Mouse (Mus musculus) ovary, postnatal 10 days (tissue): Measurements from ENCODE around the gene Igdcc4.

Experiments
- DNase-seq: peaks from one replicate; pipeline ENCODE4 v3.0.0; 2022; ENCODE audit warnings: low spot score

Igdcc4 gene

DNA sequence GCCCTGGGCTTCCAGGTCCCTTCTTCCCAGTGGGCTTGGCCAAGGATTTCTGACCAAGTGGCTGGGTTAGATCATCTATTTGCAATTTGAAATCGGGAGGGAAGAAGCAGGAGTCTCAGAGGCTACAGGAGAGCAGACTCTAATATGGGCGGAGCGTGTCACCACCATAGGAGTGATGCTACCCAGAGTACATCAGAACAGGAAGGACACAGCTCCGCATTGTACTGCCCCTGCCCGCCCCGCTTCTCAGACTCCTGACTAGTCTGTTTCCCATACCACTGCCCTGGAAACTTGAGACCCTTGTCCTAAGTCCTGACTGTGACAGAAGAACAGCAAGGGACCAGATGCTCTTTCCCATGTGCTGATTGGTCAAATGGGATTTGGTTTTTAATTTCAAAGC lies 56.3 kb downstream of the Igdcc4 start:
- no peak for DNase-seq

DNA sequence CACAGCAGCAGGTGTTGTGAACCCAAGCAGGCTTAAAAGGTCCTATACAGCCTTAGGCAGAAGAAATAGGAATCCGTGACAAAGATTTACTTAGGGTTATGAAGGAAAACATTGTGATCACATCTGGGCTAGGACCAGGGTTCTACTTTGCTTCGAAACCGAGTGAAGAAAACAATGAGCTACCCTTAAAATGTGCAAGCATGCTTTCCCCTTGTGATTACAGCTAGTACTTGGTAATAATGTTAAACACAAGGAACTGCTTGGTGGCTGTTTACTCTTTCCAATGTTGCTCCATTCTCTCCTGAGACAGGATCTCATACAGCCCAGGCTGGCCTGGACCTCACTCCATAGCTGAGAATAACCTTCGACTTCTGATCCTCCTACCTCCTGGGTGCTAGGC lies 59.9 kb downstream of the Igdcc4 start:
- DNase-seq: no peak

DNA sequence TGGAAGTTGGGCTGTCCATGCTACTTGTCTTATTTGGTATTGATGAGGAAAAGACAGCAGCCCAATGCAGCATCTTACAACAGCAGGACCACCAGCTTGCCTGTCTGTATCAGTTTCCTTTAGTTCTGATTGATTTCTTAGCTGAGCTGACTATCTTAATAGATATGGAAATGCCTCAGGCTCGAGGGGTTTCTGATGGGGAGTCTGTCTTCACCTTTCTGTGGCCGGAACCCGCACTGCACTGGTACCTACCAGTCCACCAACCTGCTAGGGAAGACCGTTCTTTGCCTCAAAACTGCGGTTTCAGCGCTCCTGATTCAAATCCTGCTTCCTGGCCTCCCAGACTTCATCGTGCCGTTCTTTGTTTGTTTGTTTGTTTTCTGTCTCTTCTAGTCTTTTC lies 60.6 kb downstream of the Igdcc4 start:
- DNase-seq: no peak

DNA sequence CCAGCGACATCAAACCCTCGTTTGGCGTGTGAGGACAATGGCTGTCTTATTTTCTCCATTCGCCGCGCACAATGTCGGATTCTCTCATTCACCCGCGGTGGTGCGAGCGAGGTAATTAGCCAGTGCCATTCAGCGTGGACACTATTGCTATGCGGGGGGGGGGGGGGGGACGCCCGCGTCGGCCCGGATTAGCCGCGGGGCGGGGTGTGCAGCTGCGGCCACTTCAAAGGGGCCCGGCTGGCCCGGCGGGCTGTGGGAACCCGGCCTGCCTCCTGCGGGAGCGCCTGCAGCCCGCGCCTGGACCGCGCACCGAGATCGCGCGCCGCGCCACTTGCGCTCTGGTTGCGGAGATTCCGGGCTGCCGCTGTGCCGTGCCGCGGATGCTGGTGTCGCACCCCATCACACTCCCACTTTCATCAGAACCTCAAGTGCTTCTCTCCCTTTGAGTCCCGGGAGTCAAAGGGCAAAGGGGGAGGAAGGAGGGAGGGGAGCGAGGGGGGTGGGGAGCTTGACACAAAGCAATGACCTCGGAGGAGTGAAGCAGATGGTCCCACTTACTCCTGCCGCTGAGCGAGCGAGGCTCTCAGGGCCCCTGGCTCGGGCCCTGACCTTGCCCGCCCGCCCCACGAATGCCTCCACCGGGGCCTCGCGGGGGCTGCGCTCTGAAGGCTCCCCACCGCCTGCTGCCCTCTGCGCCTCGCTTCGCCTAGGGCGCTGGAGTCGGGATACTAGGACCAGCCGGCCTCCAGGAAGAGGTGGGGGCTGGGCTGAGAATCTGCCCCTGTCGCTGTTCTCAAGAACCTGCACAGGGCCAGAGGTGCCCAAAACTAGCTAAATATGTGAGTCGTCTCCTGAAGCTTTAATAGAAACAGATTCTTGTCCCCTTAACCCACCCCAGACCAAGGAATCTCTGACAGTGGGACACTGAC lies 61.7 kb downstream of the Igdcc4 start:
- no peak for DNase-seq

DNA sequence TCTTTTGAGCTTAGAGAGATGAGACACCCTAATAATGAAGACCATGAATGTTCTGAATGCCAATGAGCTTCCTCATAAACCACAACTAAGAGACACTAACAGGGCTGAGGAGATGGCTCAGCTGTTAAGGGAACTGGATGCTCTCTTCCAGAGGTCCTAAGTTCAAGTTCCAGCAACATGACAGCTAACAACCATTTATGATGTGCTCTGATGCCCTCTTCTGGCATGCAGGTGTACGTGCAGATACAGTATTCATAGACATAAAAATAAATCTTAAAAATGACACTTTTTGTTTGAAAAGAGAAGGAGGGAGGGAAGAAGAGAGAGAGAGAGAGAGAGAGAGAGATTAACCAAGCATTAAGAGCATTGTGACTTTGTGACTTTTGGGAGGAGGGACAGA lies 63.6 kb downstream of the Igdcc4 start:
- DNase-seq: no peak

DNA sequence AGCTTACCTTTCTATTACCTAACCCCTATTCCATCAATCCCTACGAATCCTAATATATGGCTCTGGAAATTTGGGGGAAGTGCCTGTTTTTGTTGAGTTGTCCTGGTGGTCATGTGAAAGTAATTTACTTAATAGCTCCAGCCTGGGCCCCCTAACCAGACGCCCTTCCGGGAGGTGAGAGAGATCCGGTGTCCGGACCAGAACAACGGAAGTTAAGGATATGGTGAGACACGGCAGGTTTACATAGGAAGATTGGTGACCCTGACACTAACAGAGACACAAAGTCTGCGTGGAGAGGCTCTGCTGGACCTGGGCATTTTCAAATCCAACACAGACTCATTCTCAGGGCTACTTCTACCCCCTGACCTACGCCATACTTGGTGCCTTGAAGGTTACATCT lies 65.1 kb downstream of the Igdcc4 start:
- no peak for DNase-seq

DNA sequence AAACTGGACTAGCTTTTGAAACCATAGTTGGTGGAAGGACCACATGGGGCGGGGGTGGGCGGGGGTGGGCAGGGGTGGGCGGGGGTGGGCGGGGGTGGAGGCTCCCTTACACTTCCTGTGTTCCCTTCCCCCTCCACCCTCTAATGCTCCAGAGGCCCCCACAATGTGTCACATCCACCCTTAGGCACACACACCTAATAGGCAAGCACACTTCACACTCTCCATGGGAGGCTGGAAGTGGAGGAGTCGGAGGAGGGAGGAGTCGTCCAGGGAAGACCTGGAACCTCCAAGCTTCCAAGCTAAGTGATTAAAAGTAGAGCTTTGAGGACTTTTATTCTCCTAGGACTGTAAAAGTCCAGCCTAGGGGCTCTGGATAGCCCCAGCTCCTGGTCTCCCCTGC lies 67.2 kb downstream of the Igdcc4 start:
- no peak for DNase-seq

DNA sequence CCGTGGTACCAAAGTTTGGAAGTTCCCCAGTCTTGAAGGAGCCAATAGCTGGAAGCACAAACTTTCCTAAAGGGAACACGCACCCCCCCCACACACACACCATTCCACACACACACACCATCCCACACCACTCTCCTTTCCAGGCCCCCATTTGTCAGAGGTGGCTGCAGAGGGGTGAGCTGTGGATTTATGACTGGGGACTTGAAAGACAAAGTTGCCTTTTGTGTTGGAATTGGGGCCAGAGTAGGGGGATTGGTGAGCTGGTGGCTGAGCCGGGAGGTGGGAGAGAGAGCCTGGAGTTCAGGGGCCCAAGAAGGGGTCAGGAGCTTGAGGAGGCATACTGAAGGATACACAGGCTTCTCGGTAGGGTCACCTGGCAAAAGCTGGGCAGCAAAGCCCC lies 67.7 kb downstream of the Igdcc4 start:
- no peak for DNase-seq

DNA sequence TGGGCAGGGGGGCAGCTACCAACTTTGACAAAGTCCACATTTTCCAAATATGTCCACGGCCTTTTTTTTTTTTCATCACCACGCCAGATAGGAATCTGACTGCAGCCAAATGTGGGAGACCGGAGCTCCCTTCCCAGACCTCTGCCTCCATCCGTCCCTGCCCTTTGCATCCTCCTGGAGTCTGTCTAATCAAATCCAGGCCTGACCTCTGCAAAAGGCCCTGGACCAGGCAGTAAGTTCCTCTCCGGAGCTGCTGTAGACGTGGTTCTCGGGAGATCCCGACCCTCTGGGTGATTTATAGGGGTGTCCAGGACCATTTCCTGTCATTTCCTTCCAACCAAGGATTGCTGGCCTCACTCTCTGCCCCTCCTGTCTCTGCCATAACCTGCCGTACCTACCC lies 71.4 kb downstream of the Igdcc4 start:
- no peak for DNase-seq

DNA sequence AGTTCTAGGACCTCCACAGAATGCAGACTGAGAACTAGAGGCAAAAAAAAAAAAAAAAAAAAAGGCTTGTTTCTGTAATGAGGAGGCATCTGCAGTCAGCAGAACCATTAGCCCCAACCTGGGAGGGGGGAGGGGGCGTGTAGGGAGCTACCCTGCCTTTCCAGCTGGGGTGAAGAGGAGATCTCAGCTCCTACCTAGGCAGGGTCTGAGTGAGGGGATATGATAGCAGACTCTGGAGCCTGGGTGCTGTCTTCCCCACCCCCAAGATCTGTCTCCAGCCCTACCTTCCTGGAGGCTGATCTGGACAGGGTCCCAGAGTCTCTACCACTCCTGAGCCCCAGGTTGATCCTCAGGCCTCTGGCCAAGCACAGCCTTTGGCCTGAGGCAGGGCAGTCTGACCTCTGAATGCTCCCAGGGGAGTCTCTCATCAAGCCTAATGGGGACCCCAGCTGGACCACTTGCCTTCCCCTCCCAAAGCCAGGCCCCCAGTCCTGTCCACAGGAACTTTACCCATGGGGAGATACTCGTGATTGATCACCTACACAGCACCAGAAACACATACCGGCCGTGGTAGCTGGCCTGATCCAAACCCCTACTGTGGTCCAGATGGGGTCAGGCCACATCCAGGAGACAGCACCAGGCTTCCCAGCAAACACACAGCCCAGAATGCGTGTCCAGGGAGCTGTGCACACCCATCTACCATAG lies 74.1 kb downstream of the Igdcc4 start:
- no peak for DNase-seq

DNA sequence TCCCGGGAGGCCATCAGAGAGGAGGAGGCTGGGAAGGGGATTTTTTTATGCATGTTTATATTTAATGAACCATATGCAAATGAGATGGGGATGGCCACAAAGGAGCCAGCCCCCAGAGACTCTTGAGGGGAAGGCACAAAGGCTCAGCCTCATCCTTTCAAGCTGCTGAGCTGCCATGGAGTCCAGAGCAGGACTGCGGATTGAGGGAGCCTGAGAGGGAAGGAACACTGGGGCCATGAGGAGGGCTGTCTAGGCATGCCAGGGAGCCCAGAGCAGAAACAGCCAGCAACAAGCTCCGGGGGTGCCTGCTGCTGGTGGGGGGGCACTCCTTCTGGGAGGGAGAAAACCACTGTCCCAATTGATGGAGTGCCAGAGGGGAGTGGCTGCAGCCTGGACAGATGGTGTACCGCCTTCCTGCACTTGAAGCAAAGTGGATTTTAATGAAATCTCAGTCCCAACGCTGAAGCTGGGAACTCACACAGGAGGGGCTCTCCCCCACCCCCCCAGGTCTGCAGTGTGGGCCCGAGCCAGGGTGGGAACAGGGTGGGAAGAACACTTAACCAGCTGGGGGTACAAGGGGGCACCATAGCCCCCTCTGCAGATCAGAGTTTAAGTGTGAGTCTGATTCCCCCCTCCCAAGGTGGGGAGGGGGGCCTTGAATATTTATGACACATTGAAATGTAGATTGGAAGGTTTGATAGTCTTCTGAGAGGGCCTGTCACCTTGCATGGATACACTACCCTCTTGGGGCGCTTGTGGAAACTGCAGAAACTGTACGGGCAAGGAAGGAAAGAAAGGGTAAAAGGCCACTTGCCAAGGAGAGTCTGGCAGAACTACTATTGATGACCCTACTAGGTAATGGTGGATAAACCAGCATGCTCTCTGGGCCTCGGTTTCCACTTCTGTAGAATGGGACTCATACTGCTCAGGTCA lies 74.9 kb downstream of the Igdcc4 start:
- DNase-seq: no peak

DNA sequence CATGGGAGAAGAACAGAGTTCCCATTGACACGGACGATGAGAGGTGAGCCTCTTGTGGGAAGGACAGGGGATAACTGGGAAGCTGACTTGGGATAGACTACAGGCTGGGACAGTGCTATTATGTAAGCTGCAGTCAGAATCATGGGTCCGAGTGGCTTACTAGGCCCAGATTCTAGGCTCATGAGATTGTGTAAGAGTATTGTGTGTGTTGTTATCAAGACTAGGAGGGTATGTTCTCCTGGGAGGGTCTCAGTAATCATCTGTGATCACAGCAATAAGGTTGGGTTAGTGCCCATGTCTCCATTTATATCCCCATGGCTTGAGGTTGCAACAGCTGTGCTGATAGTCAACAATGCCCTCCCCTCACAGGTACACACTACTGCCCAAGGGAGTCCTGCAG lies 76.2 kb downstream of the Igdcc4 start:
- no peak for DNase-seq

DNA sequence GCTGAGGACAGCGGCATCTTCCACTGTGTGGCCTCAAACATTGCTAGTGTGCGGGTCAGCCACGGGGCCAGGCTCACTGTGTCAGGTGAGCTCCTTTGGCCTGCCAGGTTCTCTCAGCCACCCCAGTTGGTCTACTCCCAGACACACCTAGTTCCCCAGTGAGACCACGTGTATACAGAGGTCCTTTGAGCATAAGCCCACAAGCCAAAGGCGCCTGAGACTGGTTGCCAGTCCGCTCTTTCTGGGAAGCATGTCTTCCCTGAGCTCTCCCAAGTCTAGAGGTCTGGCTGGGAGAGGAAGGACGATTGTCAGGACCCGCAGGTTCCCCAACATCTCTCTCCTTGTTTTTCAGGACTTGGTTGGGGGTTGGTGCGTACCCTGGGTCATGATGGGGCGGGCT lies 76.6 kb downstream of the Igdcc4 start:
- DNase-seq: no peak

DNA sequence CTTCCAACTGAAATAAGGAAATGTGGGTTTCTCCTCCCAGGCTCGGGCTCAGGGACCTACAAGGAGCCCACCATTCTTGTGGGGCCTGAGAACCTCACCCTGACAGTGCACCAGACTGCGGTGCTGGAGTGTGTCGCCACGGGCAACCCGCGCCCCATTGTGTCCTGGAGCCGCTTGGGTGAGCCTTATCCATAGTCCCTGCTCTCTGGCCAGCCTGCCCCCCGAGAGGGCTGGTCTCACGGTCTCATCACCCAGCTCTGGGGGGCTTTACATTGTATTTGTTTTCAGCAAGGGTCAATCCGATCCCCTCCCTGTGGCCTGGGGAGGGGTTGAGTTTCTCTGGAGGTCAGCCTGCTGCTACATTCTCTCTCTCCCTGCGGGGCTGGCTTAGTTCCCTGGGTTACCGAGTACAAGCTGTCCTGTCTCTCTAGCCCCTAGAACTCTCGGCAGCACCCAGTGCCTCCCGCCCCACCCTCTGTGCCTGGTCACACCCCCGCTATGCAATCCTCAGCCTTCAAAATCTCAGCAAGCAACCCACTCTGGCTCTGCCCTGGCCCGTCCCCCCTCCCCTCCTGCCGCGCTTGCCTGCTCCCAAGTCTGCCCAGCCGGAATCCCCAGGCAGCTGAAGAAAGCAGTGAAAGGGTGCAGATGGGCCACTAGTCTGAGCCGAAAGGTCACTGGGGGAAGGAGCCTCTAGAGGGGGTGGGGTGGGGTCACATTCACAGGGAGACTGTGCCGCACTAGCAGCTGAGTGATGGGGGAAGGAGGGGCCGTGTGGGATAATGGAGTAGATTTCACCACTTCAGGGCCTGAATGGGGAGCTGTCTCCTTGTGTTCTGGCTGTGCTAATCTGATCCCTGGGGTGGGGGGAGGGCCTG lies 77.3 kb downstream of the Igdcc4 start:
- no peak for DNase-seq

DNA sequence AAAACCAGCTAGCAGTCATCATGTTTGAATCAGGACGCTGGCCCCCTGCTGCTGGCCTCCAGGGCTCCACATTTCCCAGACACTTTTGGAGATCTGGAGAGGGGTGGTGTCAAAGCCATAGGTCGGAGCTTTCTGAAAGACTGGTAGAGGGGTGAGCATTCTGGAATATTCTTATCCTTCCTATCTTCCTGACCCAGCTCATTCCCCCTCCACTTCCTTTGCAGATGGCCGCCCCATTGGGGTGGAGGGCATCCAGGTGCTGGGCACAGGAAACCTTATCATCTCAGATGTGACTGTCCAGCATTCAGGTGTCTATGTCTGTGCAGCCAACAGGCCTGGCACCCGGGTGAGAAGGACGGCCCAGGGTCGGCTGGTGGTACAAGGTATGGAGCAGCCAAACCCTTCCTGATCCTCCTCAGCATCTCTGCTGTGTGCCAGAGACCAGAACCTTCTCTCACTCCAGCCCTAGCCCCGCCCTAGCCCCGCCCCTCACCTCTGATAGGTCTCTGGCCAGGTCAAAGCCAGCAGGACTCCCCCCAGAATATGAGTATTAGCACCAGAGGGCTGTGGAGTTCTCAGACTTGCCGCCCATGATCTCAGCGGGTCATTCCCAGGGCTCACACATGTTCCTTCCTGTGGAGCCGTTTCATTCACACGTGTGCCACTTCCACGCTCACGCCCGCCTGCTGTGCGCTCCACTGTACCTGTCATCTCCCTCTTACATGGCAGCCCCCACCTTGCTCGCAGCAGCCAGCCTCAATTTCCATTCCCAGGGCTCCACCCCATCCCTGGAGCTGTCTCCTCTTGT lies 78.7 kb downstream of the Igdcc4 start:
- no peak for DNase-seq
